Mouse (Mus musculus): Measurements from ENCODE around the gene Cdhr2. TPM values are rescaled to one million over a fixed set of nuclear protein-coding genes. Genes with fewer than 3 reads are reported as not detected.

Cdhr2 gene
- total and polyA plus RNA-seq, 3 experiments = not detected

DNA sequence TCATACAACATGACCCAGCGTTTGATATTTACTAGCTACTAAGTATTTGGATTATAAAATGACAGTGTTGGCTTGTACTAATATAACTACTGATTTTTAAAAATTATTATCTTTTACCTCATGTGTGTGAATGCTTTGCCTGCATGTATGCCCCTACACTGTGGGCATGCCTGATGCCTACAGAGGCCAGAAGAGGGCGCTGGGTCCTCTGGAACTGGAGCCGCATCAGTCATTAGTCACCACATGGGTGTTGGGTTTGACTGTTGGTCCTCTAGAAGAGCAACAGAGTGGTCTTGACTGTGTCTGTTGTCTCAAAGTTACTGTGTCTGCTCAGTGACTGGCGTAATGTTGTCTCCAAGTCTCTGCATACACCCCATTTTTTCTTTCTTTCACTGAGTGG, 13.1 kb downstream of the Cdhr2 start:
- Histone ChIP-seq H3K79me2 (ENCODE audit: control insufficient read depth, insufficient read depth, low read length, poor library complexity) (no peaks in the 10 kb centered on the region), H3K4me1 (ENCODE audit: control insufficient read depth in 1 of 2, insufficient read depth in 2 of 2, low read length in 2 of 2) (no peaks in the 10 kb centered on the region), H3K9ac (ENCODE audit: control insufficient read depth, low read depth, low read length, poor library complexity, severe bottlenecking) (no peak overlapping the region), H3K36me3 (ENCODE audit: control insufficient read depth in 1 of 2, insufficient read depth in 2 of 2, low read length in 2 of 2) (no peaks in the 10 kb centered on the region), H3K9me3 (replicated peaks; ENCODE audit: insufficient read depth, low read length) (no peaks in the 10 kb centered on the region), H3K27me3 (ENCODE audit: control insufficient read depth in 1 of 2, insufficient read depth in 2 of 2, low read length in 2 of 2) (no peaks in the 10 kb centered on the region), H3K27ac (ENCODE audit: control insufficient read depth, low read depth, low read length) (no peak overlapping the region), H3K4me3 (ENCODE audit: control insufficient read depth in 1 of 2, insufficient read depth in 1 of 2, low read depth in 2 of 2, low read length in 2 of 2) (no peak overlapping the region)
- no peak for DNase-seq (ENCODE audit: low read depth, low spot score)
- TF ChIP-seq JUND (IDR thresholded peaks at IDR 0.05; ENCODE audit: low read depth, low read length) = no peak
- peak in 2 of 3 experiments; percentile 5 to 36; a peak in 3 of 6 replicates for TF ChIP-seq CTCF (IDR thresholded peaks at IDR 0.05 in 2 of 3, conservative IDR thresholded peaks at IDR 0.05 in 1 of 3; ENCODE audit: control insufficient read depth in 1 of 3, insufficient read depth in 1 of 3, low read depth in 2 of 3, low read length in 3 of 3, poor library complexity in 1 of 3, severe bottlenecking in 1 of 3)

- no peak for TF ChIP-seq TAL1 (IDR thresholded peaks at IDR 0.05; ENCODE audit: low read length)
- TF ChIP-seq ELF1 (IDR thresholded peaks at IDR 0.05; ENCODE audit: low read depth, low read length) = no peak
- no peak for TF ChIP-seq MAFK (IDR thresholded peaks at IDR 0.05; ENCODE audit: borderline replicate concordance, low read depth, low read length)
- TF ChIP-seq MXI1 (IDR thresholded peaks at IDR 0.05; ENCODE audit: low read depth, low read length) = no peak
- TF ChIP-seq GABPA (IDR thresholded peaks at IDR 0.05; ENCODE audit: low read depth, low read length) = no peak
- no peak for TF ChIP-seq HCFC1 (IDR thresholded peaks at IDR 0.05; ENCODE audit: low read depth, low read length)
- TF ChIP-seq CHD1 (IDR thresholded peaks at IDR 0.05; ENCODE audit: low read depth, low read length) = no peak
- TF ChIP-seq NRF1 (IDR thresholded peaks at IDR 0.05; ENCODE audit: insufficient read depth, low read depth, low read length, poor library complexity, severe bottlenecking) = no peak
- no peak for TF ChIP-seq KAT2A (conservative IDR thresholded peaks at IDR 0.05; ENCODE audit: low read depth, low read length)
- no peak for TF ChIP-seq E2F4 (IDR thresholded peaks at IDR 0.05; ENCODE audit: borderline replicate concordance, low read depth, low read length)
- no peak for TF ChIP-seq POLR2AphosphoS5 (IDR thresholded peaks at IDR 0.05; ENCODE audit: borderline replicate concordance, low read depth, low read length)
- no peak for TF ChIP-seq JUND (IDR thresholded peaks at IDR 0.05; ENCODE audit: low read depth, low read length)
- TF ChIP-seq MAZ (IDR thresholded peaks at IDR 0.05; ENCODE audit: low read depth, low read length) = no peak
- no peak for TF ChIP-seq TBP (IDR thresholded peaks at IDR 0.05; ENCODE audit: low read depth, low read length)
- TF ChIP-seq ZNF384 (IDR thresholded peaks at IDR 0.05; ENCODE audit: low read depth, low read length) = no peak
- Histone ChIP-seq H3K9ac (ENCODE audit: control insufficient read depth, low read depth, low read length, poor library complexity, severe bottlenecking) (no peak overlapping the region), H3K27me3 (ENCODE audit: control insufficient read depth in 1 of 2, insufficient read depth in 2 of 2, low read length in 2 of 2) (no peaks in the 10 kb centered on the region), H3K36me3 (ENCODE audit: control insufficient read depth in 1 of 2, insufficient read depth in 2 of 2, low read length in 2 of 2) (no peaks in the 10 kb centered on the region), H3K27ac (ENCODE audit: control insufficient read depth, low read depth, low read length) (no peak overlapping the region), H3K4me3 (ENCODE audit: control insufficient read depth in 1 of 2, insufficient read depth in 1 of 2, low read depth in 2 of 2, low read length in 2 of 2) (no peak overlapping the region), H3K4me1 (ENCODE audit: control insufficient read depth in 1 of 2, insufficient read depth in 2 of 2, low read length in 2 of 2) (no peaks in the 10 kb centered on the region), H3K79me2 (ENCODE audit: control insufficient read depth, insufficient read depth, low read length, poor library complexity) (no peaks in the 10 kb centered on the region), H3K9me3 (replicated peaks; ENCODE audit: insufficient read depth, low read length) (no peaks in the 10 kb centered on the region)
- DNase-seq (ENCODE audit: low read depth, low spot score) = no peak
Observed at GRCm38 (mm10) chr13:54714996-54715395, 13.7 kb downstream of the Cdhr2 start.

All from MEL (cell line).